Mouse (Mus musculus) hindbrain, embryonic 11.5 days (tissue): ENCODE measurements around the gene Axin2. TPM values are rescaled to one million over a fixed set of nuclear protein-coding genes. Genes with fewer than 3 reads are reported as not detected.
A peak's percentile ranks its signal among the peaks of the same experiment; 100 is the strongest.

Experiments used
- ATAC-seq: fragments of 200-750 bp; cut with Nextera tagmentation; 2 replicates; pipeline ENCODE4 v1.8.0; 2017; ENCODE audit warnings: mild to moderate bottlenecking, moderate TSS enrichment, moderate library complexity; ENCODE audit not compliant: low FRiP score
- DNase-seq: peaks from one replicate; pipeline ENCODE4 v3.0.0-alpha.2; 2015; ENCODE audit warnings: low spot score
- H3K27ac ChIP-seq: fragments of 300-500 bp; sonication (generic); 2 replicates; pipeline ENCODE4 v1.5.1; 2014; ENCODE audit warnings: mild to moderate bottlenecking, low read depth, low read length
- H3K27me3 ChIP-seq: fragments of 300-500 bp; sonication (generic); 2 replicates; pipeline ENCODE4 v1.6.1; 2014; ENCODE audit warnings: mild to moderate bottlenecking, low read length, moderate library complexity, mixed read lengths; ENCODE audit not compliant: control insufficient read depth, insufficient read depth
- H3K36me3 ChIP-seq: fragments of 300-500 bp; sonication (generic); 2 replicates; pipeline ENCODE4 v1.6.1; 2014; ENCODE audit warnings: mild to moderate bottlenecking, low read length, moderate library complexity, mixed read lengths; ENCODE audit not compliant: control insufficient read depth, insufficient read depth
- H3K4me1 ChIP-seq: fragments of 300-500 bp; sonication (generic); replicated peaks from 2 replicates; pipeline ENCODE4 v1.6.1; 2014; ENCODE audit warnings: low read length, mixed read lengths; ENCODE audit not compliant: control insufficient read depth, insufficient read depth
- H3K4me2 ChIP-seq: fragments of 300-500 bp; sonication (generic); replicated peaks from 2 replicates; pipeline ENCODE4 v1.6.1; 2014; ENCODE audit warnings: mild to moderate bottlenecking, low read depth, low read length
- H3K4me3 ChIP-seq: fragments of 300-500 bp; sonication (generic); 2 replicates; pipeline ENCODE4 v1.5.1; 2014; ENCODE audit warnings: low read depth, low read length
- H3K9ac ChIP-seq: fragments of 300-500 bp; sonication (generic); 2 replicates; pipeline ENCODE4 v1.6.1; 2014; ENCODE audit warnings: low read depth, low read length
- H3K9me3 ChIP-seq: fragments of 300-500 bp; sonication (generic); 2 replicates; pipeline ENCODE4 v1.6.1; 2016; ENCODE audit warnings: low read length; ENCODE audit not compliant: control insufficient read depth
- WGBS: fragments of 180-500 bp; shearing (Covaris S2); extraction: QIAGEN DNeasy Blood & Tissue Kit; methylation state at CpG from one replicate; pipeline ENCODE4 v1.1.7; 2014; 5-methylcytosine and 5-hydroxymethylcytosine counted together
- polyA plus RNA-seq: library from polyadenylated mRNA; unstranded; fragments of >200 nt; fragmentation: Nextera tagmentation; extraction: Ambion mirVana; gene quantifications from 2 replicates; pipeline ENCODE4 v1.2.1, GENCODE M21; 2014

The Axin2 gene
- polyA plus RNA-seq, 1 experiment from 2014 or later, result 26.5 TPM

GRCm38 (mm10) chr11:108923781-108924180, 3.6 kb downstream of the Axin2 start:
- 0 out of 2 replicates have a peak, but pooled peaks cover 3% of the 10 kb centered on the region for H3K36me3 ChIP-seq
- 0 out of 2 replicates have a peak, but pooled peaks cover 2% of the 10 kb centered on the region for H3K27me3 ChIP-seq
- 9% methylated on average over 13 of the region's 13 CpGs for WGBS
- H3K4me3 ChIP-seq, result peak overlapping the region; percentile 96
- peak overlapping the region; percentile 99 for H3K27ac ChIP-seq
- no peaks in the 10 kb centered on the region for H3K9me3 ChIP-seq
- peaks cover 15% of the 10 kb centered on the region for H3K4me1 ChIP-seq
- DNase-seq (no peak), ATAC-seq (no peak)
- H3K9ac ChIP-seq, result peak overlapping the region; percentile 96
- H3K4me2 ChIP-seq, result peak overlapping the region; percentile 86

- 2% methylated on average over 5 of the region's 5 CpGs for WGBS
- 0 out of 2 replicates have a peak, but pooled peaks cover 2% of the 10 kb centered on the region for H3K27me3 ChIP-seq
- H3K36me3 ChIP-seq, result 0 out of 2 replicates have a peak, but pooled peaks cover 3% of the 10 kb centered on the region
- H3K4me2 ChIP-seq, result peak overlapping the region; percentile 86
- H3K4me3 ChIP-seq, result peak overlapping the region; percentile 96
- H3K9me3 ChIP-seq, result no peaks in the 10 kb centered on the region
- no peak overlapping the region; the same call in 1 of the 2 replicates for H3K27ac ChIP-seq
- no peak for ATAC-seq
- no peak for DNase-seq
- peak overlapping the region; percentile 46; the same call in 1 of the 2 replicates for H3K9ac ChIP-seq
- H3K4me1 ChIP-seq, result peaks cover 19% of the 10 kb centered on the region
Observed at GRCm38 (mm10) chr11:108924346-108924745, 4.2 kb downstream of the Axin2 start.

DNA sequence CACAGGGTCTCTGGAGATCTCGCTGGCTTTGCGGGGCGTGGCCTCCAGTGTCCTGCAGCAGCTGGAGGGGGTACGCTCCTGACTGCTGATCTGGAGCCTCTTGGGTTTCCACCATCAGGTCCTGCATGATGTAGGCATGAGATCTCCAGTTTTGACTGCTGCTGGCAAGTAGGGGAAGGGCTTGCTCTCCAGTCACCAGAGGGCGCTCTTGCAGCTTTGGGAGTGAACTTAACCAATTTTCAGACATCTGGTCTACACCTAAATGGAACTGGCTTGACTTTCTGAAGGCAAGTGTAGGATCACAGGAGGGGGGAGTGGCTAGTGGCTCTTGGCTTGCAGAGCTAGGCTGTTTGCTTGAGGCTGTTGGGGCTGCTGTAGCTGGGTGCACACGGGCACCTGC, 5.1 kb downstream of the Axin2 start:
- Histone ChIP-seq H3K27me3 (0 out of 2 replicates have a peak, but pooled peaks cover 2% of the 10 kb centered on the region), H3K4me1 (peaks cover 23% of the 10 kb centered on the region), H3K9me3 (no peaks in the 10 kb centered on the region), H3K4me3 (peak overlapping the region; percentile 96), H3K4me2 (peak overlapping the region; percentile 86), H3K27ac (peak overlapping the region; percentile 4; the same call in 1 of the 2 replicates), H3K36me3 (0 out of 2 replicates have a peak, but pooled peaks cover 3% of the 10 kb centered on the region), H3K9ac (peak overlapping the region; percentile 46)
- peak; percentile 95 for DNase-seq
- no peak; the same call in 1 of the 2 replicates for ATAC-seq
- 8% methylated on average over 6 of the region's 6 CpGs for WGBS

- Histone ChIP-seq H3K4me3 (peak overlapping the region; percentile 96), H3K27me3 (0 out of 2 replicates have a peak, but pooled peaks cover 2% of the 10 kb centered on the region), H3K4me2 (peak overlapping the region; percentile 86), H3K36me3 (0 out of 2 replicates have a peak, but pooled peaks cover 3% of the 10 kb centered on the region), H3K9me3 (no peaks in the 10 kb centered on the region), H3K9ac (no peak overlapping the region), H3K27ac (no peak overlapping the region), H3K4me1 (peaks cover 27% of the 10 kb centered on the region)
- WGBS, result 61% methylated on average over 9 of the region's 9 CpGs
- DNase-seq, result no peak
- ATAC-seq, result no peak
Observed at GRCm38 (mm10) chr11:108925826-108926225, 5.7 kb downstream of the Axin2 start.

DNA sequence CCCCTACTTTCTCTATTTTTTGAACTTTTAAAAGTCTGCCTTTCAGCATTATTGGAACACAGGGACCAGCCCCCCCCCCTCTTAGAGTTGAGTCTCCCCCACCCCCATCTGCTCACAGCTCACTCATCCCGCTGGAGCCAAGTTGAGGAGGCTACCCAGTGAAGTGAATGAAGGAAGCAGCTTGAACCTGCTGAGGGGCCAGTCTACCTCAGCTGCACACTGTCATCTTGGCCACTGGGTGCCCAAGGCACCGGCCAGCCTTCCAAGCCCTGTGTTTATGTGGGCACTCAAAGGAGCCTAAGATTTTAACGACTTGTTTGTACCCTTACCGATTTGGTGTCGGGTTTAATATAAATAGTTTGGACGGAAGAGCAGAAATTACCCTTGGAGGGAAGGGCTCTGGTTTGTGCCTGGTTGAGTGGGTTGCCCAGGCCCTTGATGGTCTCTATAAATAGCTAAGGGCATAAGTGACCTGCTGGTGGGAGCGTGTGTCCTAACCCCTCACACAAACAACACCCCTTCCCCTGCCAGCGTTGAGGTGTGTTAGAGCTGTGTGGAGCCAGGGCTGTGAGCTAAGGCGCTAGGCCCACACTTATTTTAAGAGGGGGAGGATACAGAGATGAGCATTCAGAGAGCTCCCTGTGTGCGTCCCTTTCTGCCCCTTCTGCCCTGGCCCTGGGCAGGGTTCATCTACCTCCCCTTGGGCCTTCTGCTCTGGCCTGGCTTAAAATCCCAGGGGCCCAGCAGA, 6.4 kb downstream of the Axin2 start:
- Histone ChIP-seq H3K9ac (peak overlapping the region; percentile 56), H3K9me3 (no peaks in the 10 kb centered on the region), H3K4me1 (peaks cover 28% of the 10 kb centered on the region), H3K27ac (peak overlapping the region; percentile 40), H3K4me2 (peak overlapping the region; percentile 86), H3K27me3 (0 out of 2 replicates have a peak, but pooled peaks cover 2% of the 10 kb centered on the region), H3K36me3 (peaks cover 3% of the 10 kb centered on the region; the same call in 1 of the 2 replicates), H3K4me3 (peak overlapping the region; percentile 96)
- DNase-seq (no peak), ATAC-seq (no peak)
- WGBS, result 44% methylated on average over 10 of the region's 10 CpGs

GRCm38 (mm10) chr11:108927093-108927444, 6.9 kb downstream of the Axin2 start:
- DNase-seq (no peak), ATAC-seq (no peak)
- peak overlapping the region; percentile 96 for H3K4me3 ChIP-seq

DNA sequence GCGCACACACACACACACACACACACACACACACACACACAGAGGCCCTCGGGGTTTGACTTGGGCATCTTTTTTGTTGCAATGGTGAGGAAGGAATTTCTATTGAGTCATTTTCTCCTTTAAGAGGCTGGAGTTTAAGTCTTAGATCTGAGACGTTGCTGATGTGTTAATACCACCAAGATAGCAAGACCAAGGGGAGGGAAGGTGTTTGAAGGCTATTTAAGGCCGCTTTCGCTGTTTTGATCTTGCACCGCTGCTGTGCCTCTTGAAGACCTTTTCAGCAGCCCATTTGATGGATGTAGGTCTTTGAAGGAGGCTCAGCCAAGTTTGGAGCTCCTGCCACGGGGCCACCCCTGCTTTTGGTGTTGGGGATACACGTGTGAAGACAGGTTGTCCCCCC, 7.9 kb downstream of the Axin2 start:
- ATAC-seq (no peak), DNase-seq (no peak)
- WGBS, result 33% methylated on average over 8 of the region's 8 CpGs
- 0 out of 2 replicates have a peak overlapping the region, but pooled peaks have one; percentile 44 for H3K27ac ChIP-seq
- peaks cover 28% of the 10 kb centered on the region for H3K4me1 ChIP-seq
- H3K4me3 ChIP-seq, result 0 out of 2 replicates have a peak overlapping the region, but pooled peaks have one; percentile 3
- peaks cover 14% of the 10 kb centered on the region for H3K36me3 ChIP-seq
- peak overlapping the region; percentile 25 for H3K4me2 ChIP-seq
- no peak overlapping the region for H3K9ac ChIP-seq
- H3K9me3 ChIP-seq, result no peaks in the 10 kb centered on the region
- 0 out of 2 replicates have a peak, but pooled peaks cover 2% of the 10 kb centered on the region for H3K27me3 ChIP-seq

More at GRCm38 (mm10) chr11:108927093-108927444, 6.9 kb downstream of the Axin2 start:
- Histone ChIP-seq H3K4me1 (peaks cover 28% of the 10 kb centered on the region), H3K9ac (peak overlapping the region; percentile 56), H3K27me3 (0 out of 2 replicates have a peak, but pooled peaks cover 2% of the 10 kb centered on the region), H3K27ac (peak overlapping the region; percentile 40; the same call in 1 of the 2 replicates), H3K4me2 (peak overlapping the region; percentile 86), H3K9me3 (no peaks in the 10 kb centered on the region), H3K36me3 (peaks cover 9% of the 10 kb centered on the region)
- WGBS, result 19% methylated on average over 13 of the region's 13 CpGs

- Histone ChIP-seq H3K36me3 (peaks cover 11% of the 10 kb centered on the region), H3K4me3 (no peak overlapping the region), H3K27ac (peak overlapping the region; percentile 37; the same call in 1 of the 2 replicates), H3K27me3 (0 out of 2 replicates have a peak, but pooled peaks cover 2% of the 10 kb centered on the region), H3K4me2 (peak overlapping the region; percentile 25), H3K4me1 (peaks cover 25% of the 10 kb centered on the region), H3K9me3 (no peaks in the 10 kb centered on the region), H3K9ac (peak overlapping the region; percentile 8; the same call in 1 of the 2 replicates)
- ATAC-seq, result no peak
- WGBS, result 7% methylated on average over 7 of the region's 7 CpGs
- DNase-seq, result peak; percentile 61
Observed at GRCm38 (mm10) chr11:108928752-108929151, 8.6 kb downstream of the Axin2 start.
